Mouse (Mus musculus) adrenal gland, adult 2 months (tissue): ENCODE results near the gene Adam15. TPM values are rescaled to one million over a fixed set of nuclear protein-coding genes. Genes with fewer than 3 reads are reported as not detected.
A peak's percentile ranks its signal among the peaks of the same experiment; 100 is the strongest.

Source experiments
- DNase-seq: peaks from one replicate; pipeline ENCODE4 v3.0.0; 2021
- polyA plus RNA-seq: library from polyadenylated mRNA; depleted of rRNA; stranded (reverse); fragments of >200 nt; gene quantifications from 2 replicates; pipeline ENCODE4 v1.2.3, GENCODE M21; 2012
- total RNA-seq, 2 experiments: library from RNA; stranded (reverse); gene quantifications; 2 replicates each; pipeline ENCODE4 v1.2.3; 2021

Gene Adam15
- total and polyA plus RNA-seq, 3 experiments: 56.1 to 142 (median 87.5) TPM

GRCm38 (mm10) chr3:89384331-89385076 is 34.7 kb upstream of the Adam15 start:
- no peak for DNase-seq

DNA sequence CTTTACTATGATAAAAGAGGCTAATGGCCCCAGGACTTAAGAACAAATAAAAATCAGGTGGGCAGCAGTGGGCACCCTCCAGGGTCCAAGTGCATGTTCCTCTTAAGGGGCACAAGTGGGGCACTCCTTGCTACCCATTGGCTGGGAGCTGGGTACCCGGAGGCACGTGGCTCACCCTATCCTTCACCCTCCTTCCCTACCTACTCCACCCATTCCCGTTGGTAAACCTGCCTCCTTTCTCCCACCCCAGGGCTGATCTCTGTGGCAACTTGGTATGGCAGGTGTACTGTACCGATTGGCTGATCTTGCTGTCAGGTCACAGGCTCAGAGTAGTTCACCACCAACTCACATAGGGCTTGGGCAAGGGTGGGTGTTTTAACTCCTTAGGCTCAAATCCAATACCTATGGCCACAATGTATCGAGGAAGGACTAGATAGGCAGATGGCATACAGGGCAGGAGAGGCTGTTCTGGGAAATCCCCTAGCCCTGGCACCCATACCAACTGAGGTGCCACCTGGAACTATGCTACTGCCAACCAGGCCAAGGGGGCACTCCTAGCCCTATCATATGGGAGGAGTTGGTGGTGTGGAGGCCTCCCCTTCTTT is 34.0 kb upstream of the Adam15 start:
- no peak for DNase-seq

DNA sequence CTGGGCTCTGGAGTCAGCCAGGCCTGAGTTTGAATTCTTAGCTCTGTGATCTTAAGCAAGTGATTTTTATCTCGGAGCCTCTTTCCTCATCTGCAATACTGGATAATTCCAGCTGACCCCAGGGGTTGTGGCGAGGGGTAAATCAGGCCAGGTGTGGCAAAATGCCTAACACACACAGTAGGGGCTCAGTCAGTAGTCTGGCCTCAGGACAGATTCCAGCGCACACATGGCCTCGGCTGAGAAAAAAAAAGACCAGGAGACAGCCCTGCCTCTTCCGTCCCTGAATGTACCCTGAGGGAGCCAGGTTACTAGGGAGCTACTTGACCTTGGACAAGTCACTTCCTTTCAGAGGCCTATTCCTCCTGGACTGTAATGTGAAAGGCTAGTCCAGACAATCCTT is 33.2 kb upstream of the Adam15 start:
- DNase-seq: no peak

GRCm38 (mm10) chr3:89382033-89382882 is 32.5 kb upstream of the Adam15 start:
- peak; percentile 2 for DNase-seq

DNA sequence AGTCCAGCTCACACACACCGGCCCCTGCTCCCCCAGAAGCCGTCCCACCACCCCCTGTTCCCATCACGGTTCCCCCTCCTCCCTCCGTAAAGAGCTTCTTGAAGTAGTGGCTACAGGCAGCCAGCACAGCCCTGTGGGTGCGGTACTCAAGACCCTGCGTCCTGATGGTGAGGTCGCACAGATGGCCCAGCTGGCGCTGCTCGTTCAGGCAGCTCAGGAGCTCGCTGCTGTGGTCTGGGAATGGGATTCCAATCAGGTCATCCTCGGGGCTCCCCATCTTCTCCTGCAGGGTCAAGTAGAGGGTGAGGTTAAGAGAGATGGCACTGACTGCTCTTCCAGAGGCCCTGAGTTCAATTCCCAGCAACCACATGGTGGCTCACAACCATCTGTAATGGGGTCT is 31.4 kb upstream of the Adam15 start:
- DNase-seq: no peak

DNA sequence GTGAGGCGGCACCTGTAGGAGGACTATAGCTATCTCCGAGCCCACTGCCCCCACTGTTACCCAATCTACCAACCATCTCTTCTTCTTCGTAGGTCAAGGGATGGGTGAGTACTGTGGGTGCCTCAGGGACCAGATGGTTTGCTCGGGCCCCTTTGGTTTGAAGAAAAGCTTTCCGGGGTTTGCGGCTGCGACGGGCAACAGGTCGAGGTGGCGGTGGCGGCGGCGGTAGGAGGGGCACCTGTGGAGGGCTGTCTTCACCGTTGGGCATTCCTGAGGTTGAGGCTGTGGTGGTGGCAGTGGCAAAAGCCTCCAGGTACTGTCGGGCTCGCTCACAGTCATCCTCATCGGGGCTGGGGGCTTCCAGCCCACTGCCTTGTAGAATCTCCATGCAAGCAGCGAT is 30.9 kb upstream of the Adam15 start:
- no peak for DNase-seq

GRCm38 (mm10) chr3:89380291-89380690 is 30.5 kb upstream of the Adam15 start:
- no peak for DNase-seq

DNA sequence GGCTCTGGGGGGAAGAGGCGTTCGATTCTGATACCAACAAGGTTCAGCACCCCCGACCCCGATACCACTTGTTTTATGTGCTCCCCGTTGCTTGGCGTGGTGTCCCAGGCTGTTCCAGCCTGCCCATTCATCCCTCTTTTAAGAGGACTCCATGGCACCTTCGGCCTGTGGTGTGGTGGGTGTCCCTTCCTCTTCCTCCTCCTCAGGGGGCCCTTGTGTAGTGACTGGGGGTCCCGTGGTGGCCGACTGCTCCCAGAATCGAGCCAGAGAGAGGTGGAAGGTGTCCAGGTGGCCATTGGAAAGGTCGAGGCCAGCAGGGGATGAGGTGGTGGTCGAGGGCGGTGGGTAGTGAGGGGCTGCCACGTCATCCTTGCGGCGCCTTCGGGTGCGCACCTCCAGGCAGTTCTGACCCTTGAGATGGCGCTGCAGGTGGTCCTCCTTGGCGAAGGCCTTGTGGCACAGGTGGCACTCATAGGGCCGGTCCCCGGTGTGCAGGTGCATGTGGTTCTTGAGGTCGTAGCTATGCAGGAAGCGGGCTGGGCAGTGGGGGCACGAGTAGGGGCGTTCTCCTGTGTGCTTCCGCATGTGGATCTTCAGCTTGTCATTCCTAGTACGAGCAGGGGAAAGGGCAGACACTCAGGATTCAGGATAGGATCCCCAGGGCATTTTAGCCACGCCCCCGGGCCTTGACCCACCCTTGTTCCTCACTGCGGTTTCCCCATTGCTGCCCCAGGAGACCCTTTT is 29.8 kb upstream of the Adam15 start:
- DNase-seq: peak; percentile 42

DNA sequence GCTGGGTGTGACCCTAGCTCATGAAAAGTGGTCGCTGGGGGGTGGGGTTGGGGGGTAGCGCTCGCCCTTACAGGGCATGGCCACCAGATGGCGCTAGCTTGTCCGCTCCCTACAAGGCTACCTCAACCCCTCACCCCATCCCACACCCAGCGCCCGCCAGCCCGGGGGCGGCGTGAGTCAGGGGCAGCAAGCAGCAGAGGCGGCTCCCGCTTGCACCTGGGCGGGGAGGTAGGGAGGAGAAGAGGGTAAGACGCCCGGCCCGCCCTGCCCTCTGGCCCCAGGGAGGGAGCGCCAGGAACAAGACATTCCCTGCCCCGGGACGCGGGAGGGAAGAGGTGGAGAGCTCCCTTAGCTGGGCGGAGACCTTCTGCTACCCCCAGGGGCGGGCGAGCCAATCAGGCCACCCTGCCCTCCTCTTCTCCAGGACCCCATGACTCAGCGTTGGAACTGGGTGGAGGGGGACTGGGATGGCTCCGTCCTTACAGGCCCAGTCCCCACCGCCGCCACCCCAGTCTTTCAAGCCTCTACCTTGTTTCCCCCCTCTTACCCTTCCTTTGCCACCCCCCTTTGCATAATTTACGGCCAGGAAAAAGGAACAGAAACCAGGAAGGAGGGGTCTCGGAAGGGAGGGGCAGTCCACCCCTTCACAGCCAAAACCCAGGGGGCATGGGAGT is 28.7 kb upstream of the Adam15 start:
- peak; percentile 83 for DNase-seq

- DNase-seq: no peak
Measured at GRCm38 (mm10) chr3:89377831-89378230, 28.0 kb upstream of the Adam15 start.

- DNase-seq: no peak
Measured at GRCm38 (mm10) chr3:89373581-89374231, 23.9 kb upstream of the Adam15 start.

- no peak for DNase-seq
Measured at GRCm38 (mm10) chr3:89367338-89367737, 17.5 kb upstream of the Adam15 start.

GRCm38 (mm10) chr3:89365486-89366414 is 16.0 kb upstream of the Adam15 start:
- no peak for DNase-seq

DNA sequence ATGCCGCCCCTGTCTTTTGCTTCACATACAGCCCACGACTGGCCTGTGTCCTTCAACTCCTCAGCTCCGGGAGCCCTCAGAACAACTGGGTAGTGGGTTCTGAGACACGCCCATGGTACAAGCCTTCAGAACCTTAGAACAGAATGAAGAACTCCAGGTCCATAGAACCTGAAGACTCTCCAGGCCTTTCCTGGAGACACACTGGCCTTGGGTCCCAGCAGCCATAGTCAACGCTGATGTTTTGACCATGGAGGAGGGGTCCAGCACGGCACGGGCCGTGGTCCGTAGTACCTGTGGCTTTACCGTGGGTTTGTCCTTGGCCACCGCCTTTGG is 15.3 kb upstream of the Adam15 start, which contains the start of gene Dcst1:
Dcst1 (minus strand) TSS at position 101 of the 333 bp plus-strand sequence.
- no peak for DNase-seq

- DNase-seq: no peak
Measured at GRCm38 (mm10) chr3:89364631-89365030, 14.8 kb upstream of the Adam15 start.

DNA sequence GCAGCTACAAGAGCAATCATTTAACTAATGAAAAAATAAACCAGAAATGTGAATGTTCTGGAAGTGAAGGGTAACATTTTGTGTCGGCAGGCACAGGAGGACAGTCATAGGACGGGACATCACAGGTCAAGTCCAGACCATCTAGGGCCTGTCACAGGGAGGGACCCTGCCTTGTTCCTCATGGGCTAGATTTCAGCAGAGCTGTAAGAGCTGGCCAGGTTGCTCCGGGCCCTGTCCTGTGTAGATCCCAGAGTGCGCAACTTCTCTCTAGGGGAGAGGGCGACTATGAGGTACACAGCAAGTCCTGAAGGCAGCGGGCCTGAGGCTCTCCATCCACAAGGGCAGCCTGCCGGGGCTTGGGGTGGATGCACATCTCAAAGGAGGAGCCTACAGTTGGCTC is 11.9 kb upstream of the Adam15 start, which contains the start of gene Dcst2:
Dcst2 (plus strand) TSS at position 301 of the 400 bp plus-strand sequence.
- DNase-seq: no peak

DNA sequence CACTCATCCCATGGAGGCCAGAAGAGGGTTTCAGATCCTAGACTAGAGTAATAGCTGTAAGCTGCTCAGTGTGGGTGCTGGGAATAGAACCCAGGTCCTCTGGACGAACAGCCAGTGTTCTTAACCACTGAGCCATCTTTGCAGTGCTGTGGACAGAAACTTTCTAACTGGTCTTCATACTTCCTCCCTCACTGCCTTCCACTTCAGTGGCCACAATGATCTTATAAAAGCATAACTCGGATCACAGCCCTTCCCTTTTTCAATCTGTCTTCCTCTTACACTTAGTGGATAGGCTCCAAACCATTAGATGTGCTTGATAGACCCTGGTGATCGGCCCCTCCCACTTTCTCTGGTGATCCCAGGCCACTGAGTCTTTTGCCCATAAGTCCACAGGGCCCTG is 10.4 kb upstream of the Adam15 start:
- no peak for DNase-seq

DNA sequence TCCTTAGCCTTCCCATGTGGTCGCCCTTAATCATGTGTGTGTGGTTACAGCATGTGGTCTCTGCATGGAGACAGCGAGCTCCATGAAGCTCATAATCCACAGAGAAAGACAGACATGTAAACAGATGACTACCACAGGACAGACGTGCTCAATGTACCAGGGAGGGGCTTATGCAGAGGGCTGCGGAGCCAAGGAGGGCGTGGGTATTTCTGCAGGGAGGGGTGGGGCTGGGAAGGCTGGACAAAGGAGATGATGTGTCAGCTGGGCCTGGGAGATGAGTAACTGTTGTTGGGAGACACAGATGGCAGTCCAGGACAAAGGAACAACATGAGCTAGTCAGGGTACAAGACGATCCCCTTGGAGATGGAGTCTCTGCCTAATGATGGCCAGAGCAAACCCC is 9.8 kb upstream of the Adam15 start:
- DNase-seq: no peak

DNA sequence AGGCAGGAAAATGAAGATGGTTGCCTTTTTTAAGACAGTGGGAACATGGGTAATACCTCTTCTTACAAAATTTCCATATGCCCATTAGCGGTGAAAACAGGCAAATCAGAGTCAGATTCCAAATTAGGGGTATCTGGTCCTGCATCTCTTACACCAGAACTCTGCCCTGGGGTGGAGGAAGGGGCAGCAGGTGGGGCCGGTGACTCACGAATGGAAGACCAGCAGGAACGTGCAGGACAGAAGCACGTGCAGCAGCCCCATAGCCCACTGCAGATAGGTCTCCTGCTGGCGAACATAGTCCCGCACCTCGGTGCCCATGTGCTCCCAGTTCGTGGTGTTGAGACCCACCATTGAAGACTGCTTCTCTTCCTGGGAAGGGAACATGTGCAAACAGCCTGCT is 6.2 kb upstream of the Adam15 start:
- DNase-seq: no peak

GRCm38 (mm10) chr3:89355512-89355902 is 5.7 kb upstream of the Adam15 start:
- DNase-seq: no peak
